Mouse (Mus musculus) C2C12 (cell line): ENCODE measurements around the gene Wwox.

Source experiments
- CTCF ChIP-seq: IDR thresholded peaks from one replicate; pipeline ENCODE4 v1.5.1; 2011; ENCODE audit not compliant: control insufficient read depth, insufficient read depth, insufficient read length
- FOSL1 ChIP-seq: IDR thresholded peaks from one replicate; pipeline ENCODE4 v1.8.0; 2011; ENCODE audit warnings: mild to moderate bottlenecking, low read length; ENCODE audit not compliant: poor library complexity, insufficient read depth, severe bottlenecking
- MAX ChIP-seq: IDR thresholded peaks from one replicate; pipeline ENCODE4 v1.6.1; 2011; ENCODE audit warnings: mild to moderate bottlenecking, control low read depth
- MYOD1 ChIP-seq: IDR thresholded peaks from one replicate; pipeline ENCODE4 v1.6.1; 2011; ENCODE audit warnings: low read depth; ENCODE audit not compliant: control insufficient read depth, insufficient read length
- USF1 ChIP-seq: IDR thresholded peaks from one replicate; pipeline ENCODE4 v1.6.1; 2011; ENCODE audit warnings: low read depth, mild to moderate bottlenecking, control low read depth, moderate library complexity

- no peak for TF ChIP-seq CTCF
- TF ChIP-seq USF1 = no peak
- TF ChIP-seq MAX = no peak
- TF ChIP-seq FOSL1 = no peak
- TF ChIP-seq MYOD1 = no peak
Measured at GRCm38 (mm10) chr8:115237596-115237995, 798.1 kb downstream of the Wwox start.
